Mouse (Mus musculus) embryonic facial prominence, embryonic 10.5 days (tissue): ENCODE data around the gene Ucp3. TPM values are rescaled to one million over a fixed set of nuclear protein-coding genes. Genes with fewer than 3 reads are reported as not detected.

ENCODE experiments used
- polyA plus RNA-seq: library from polyadenylated mRNA; unstranded; fragments of >200 nt; fragmentation: Nextera tagmentation; extraction: Ambion mirVana; gene quantifications from 2 replicates; pipeline ENCODE4 v1.2.1, GENCODE M21; 2016

Gene Ucp3
- polyA plus RNA-seq, 1 experiment from 2014 or later = 0.11 TPM

Other genes with a start within 250 kb of the Ucp3 start
- gene Pgm2l1, start 245.6 kb upstream of the Ucp3 start, polyA plus RNA-seq = 4.0 and 4.4 TPM in 2 replicates
- gene P4ha3, start 187.5 kb upstream of the Ucp3 start, polyA plus RNA-seq = 1.6 and 2.3 TPM in 2 replicates
- gene C2cd3, start 100.8 kb upstream of the Ucp3 start, polyA plus RNA-seq = 37.5 and 38.8 TPM in 2 replicates
- 83.0 and 88.8 TPM in 2 replicates for gene Ppme1, start 100.7 kb upstream of the Ucp3 start, polyA plus RNA-seq
- gene Ucp2, start 20.3 kb downstream of the Ucp3 start, polyA plus RNA-seq = 101 and 105 TPM in 2 replicates
- 0.27 and 0.38 TPM in 2 replicates for gene Dnajb13, start 42.0 kb downstream of the Ucp3 start, polyA plus RNA-seq
- 17.8 and 19.3 TPM in 2 replicates for gene Coa4, start 64.1 kb downstream of the Ucp3 start, polyA plus RNA-seq
- gene Rab6a, start 134.4 kb downstream of the Ucp3 start, polyA plus RNA-seq = 92.1 and 92.3 TPM in 2 replicates
- 56.6 and 58.2 TPM in 2 replicates for gene Mrpl48, start 135.3 kb downstream of the Ucp3 start, polyA plus RNA-seq
- 4.7 and 4.8 TPM in 2 replicates for gene Plekhb1, start 189.4 kb downstream of the Ucp3 start, polyA plus RNA-seq
- 30.3 and 31.6 TPM in 2 replicates for gene Fam168a, start 233.6 kb downstream of the Ucp3 start, polyA plus RNA-seq